Mouse (Mus musculus) spleen, adult 2 months (tissue): ENCODE results near the gene Gpn2.

Source experiments
- CTCF ChIP-seq: fragments of 200-500 bp; IDR thresholded peaks from 2 replicates; pipeline ENCODE4 v1.5.1; 2011; ENCODE audit warnings: mild to moderate bottlenecking, inconsistent platforms; ENCODE audit not compliant: insufficient read depth, insufficient read length, insufficient replicate concordance; ENCODE audit errors: extremely low read depth
- POLR2A ChIP-seq: fragments of 200-500 bp; IDR thresholded peaks from 2 replicates; pipeline ENCODE4 v1.6.1; 2011; ENCODE audit warnings: low read depth, low read length, inconsistent platforms

GRCm38 (mm10) chr4:133605330-133605729, 21.2 kb downstream of the Gpn2 start:
- TF ChIP-seq CTCF (no peak), POLR2A (no peak)
